Comparison of ENCODE assay signal across 10 mouse cellular contexts in genomic region chr1:163576411-163576810, GRCm38 (mm10).
"Had no signal": no experiment of that assay in that cellular context is flagged by ENCODE, and none has a peak within 500 bp of the region (broad histone marks: within the 10 kb centered on the region; RNA-seq: fewer than 3 reads in every experiment).

No protein-coding gene starts in this region.

- H3K9me3 ChIP-seq: kidney, embryonic 15.5 days; liver, embryonic 15.5 days; midbrain, embryonic 13.5 days; neural tube, embryonic 15.5 days had no signal

- H3K27me3 ChIP-seq: kidney, embryonic 15.5 days; liver, embryonic 15.5 days; midbrain, embryonic 13.5 days; neural tube, embryonic 15.5 days had no signal

- H3K4me1 ChIP-seq: liver, embryonic 15.5 days; midbrain, embryonic 13.5 days; neural tube, embryonic 15.5 days had no signal

- H3K4me3 ChIP-seq: kidney, embryonic 15.5 days; liver, embryonic 15.5 days; midbrain, embryonic 13.5 days; neural tube, embryonic 15.5 days had no signal

- H3K27ac ChIP-seq: kidney, embryonic 15.5 days; liver, embryonic 15.5 days; midbrain, embryonic 13.5 days; neural tube, embryonic 15.5 days had no signal

- H3K36me3 ChIP-seq: kidney, embryonic 15.5 days; liver, embryonic 15.5 days; midbrain, embryonic 13.5 days; neural tube, embryonic 15.5 days had no signal

- DNase-seq: kidney, postnatal 14 days; left cerebral cortex, postnatal 4 days; lung, embryonic 14.5 days; right cerebral cortex, postnatal 4 days; spleen, adult 18-20 months; thymus, postnatal 36 days had no signal
